Mouse (Mus musculus) hindlimb bud, embryonic 11.5 days (tissue): Measurements from ENCODE around the gene Ltbp2.

Experiments used
- DNase-seq: peaks from one replicate; pipeline ENCODE4 v3.0.0-alpha.2; 2012; ENCODE audit warnings: low read depth, low spot score; ENCODE audit errors: extremely low spot score

The Ltbp2 gene

DNA sequence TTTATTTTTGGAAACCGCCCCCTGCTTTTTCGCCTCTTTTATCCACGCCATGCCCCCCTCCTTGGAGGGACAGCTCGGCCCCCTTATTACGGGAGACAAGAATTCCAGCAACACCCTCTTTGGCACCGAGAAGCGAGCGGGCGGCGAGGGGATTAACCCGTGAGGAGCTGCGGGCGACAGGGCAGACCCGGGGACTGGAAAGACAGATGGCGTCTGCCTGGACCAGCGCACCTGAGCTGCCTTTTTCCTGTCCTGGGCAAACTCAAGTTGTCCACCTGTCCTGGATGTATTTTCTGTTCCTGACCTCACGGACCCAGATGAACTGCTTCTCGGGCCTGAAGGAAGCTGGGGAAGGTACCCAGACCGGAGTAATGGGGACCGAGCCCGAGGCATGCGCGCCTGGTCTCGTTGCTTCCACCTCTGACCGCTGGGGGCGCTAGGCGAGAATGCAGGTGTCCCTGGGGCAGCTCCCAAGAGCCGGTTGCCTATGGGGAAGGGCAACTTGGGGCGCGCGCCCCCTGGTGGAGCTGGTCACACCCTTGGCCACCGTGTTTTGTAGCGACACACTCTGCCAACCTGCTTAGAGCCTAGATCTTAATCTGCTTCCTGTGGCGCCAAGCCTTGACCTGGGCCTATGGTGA is at the start of gene Ltbp2:
Ltbp2 (minus strand) TSS at position 52 of the 641 bp plus-strand sequence.
- DNase-seq: no peak

- no peak for DNase-seq
Measured at GRCm38 (mm10) chr12:84924324-84924723, 48.0 kb upstream of the Ltbp2 start.

GRCm38 (mm10) chr12:84921881-84922419 is 45.6 kb upstream of the Ltbp2 start:
- DNase-seq: no peak

- no peak for DNase-seq
Measured at GRCm38 (mm10) chr12:84918809-84919208, 42.5 kb upstream of the Ltbp2 start.

GRCm38 (mm10) chr12:84917799-84918198 is 41.5 kb upstream of the Ltbp2 start:
- no peak for DNase-seq

- no peak for DNase-seq
Measured at GRCm38 (mm10) chr12:84914959-84915358, 38.6 kb upstream of the Ltbp2 start.

DNA sequence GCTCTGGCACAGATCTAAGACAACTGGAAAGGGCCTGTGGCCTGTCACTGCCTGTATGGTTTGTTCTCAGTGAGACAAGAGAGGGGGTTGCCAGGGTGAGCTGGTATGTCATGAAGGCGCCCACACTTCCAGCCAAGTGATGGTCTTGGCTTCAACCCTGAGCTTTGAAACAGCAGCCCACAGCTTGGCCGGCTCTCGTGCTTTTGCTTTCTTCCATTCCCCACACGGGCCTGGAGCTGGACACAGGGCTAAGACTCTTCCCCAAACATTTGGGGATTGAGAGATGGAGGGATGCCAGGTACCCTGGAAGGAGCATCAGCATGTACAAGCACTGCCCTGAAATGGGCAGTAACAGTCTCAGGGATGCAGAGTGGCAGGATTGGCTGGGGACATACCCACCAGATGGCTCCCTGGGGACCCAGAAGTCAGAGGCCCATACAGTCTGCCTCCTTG is 36.3 kb upstream of the Ltbp2 start:
- no peak for DNase-seq

DNA sequence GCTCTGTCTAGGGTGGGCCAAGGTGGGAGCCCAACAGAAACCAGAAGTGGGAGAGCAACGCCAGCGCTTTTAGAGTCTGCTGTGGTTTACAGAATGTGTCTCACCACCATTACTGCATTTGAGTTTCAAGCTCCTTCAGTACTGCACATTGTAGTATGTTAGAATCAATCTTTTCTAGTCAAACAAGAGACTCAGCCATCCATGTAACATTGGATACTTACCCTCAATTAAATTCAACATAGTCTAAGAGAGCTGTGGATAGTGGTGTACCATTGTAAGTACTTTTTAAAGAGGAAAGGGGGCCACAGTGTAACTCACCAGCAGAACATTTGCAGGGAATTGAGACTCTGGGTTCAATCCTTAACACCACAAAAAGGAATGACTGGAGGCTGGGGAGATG is 35.3 kb upstream of the Ltbp2 start:
- DNase-seq: no peak

DNA sequence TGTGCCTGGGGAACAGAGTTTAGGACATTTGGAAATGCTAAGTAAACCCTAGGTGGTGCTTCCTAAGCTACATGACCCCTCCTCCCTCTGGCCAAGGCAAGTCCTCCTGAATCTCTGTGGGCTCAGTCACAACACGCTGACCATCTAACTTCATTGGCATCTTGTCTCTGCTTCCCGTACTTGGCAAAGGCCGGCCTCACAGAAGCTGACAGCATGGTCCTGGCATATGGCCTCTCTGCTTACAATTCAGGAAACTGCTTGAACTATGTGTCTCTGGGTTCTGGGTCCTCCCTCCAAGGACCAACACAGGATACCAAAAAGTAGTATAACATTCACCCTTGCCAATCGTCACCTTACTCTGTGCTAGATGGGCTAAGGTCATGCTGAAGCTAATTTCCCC is 33.7 kb upstream of the Ltbp2 start:
- DNase-seq: no peak

DNA sequence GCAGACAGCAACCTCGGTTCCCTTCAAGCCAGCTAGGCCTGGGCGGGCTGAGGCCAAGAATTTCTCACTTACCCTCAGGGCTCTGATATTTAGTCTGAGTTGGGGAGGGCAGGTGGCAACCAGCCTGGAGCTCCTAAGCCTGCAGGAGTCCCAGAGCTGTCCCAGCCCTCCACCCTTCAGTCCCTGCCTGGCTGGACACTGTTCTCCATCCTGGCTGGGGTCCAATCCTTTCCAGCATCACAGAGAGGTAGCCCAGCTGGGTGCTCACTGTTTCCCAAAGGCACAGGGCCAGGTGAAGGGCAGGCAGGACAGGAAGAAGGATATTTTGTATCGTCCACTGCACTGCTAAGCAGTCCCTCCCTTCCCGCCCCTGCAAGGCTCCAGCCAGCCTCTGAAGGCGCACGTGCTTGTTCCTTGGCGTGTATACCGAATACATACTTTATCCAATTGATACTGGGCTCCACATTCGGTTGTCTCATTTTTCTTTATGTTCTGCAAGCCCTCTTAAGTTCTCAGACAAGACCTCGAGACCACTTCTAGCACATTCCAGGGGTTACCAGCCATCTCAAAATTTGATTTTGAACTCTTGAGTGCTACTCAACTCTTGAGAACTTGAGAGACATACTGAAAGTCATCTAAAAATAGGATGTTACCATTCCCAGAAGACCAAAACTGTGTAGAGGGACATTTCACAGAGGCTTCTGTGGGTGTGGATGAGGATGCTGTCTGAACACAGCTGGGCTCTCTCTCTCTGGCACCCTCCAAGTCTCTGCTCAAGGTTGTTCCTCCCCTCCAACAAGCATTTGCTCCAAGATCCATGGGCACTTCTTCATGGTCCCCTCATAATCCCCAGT is 31.5 kb upstream of the Ltbp2 start:
- no peak for DNase-seq

GRCm38 (mm10) chr12:84907024-84907626 is 30.8 kb upstream of the Ltbp2 start:
- DNase-seq: no peak

DNA sequence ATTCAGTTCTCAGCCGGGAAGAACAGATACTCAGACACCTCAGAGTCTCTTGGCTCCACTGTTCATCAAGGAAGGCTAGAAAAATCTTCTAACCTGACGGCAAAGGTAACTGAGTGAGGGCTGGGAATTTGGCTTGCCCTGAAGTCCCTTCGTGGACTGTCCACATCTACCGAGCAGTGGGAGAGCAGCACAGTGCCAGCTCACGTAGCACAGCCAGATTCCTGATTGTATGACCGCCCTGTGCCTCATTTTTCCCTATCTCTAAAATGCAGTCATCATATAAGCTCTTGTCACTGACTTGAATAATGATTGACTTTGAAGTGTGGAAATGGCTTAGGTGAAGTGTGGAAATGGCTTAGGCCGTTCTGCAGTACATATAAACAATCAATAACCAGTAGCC is 28.1 kb upstream of the Ltbp2 start:
- DNase-seq: no peak

DNA sequence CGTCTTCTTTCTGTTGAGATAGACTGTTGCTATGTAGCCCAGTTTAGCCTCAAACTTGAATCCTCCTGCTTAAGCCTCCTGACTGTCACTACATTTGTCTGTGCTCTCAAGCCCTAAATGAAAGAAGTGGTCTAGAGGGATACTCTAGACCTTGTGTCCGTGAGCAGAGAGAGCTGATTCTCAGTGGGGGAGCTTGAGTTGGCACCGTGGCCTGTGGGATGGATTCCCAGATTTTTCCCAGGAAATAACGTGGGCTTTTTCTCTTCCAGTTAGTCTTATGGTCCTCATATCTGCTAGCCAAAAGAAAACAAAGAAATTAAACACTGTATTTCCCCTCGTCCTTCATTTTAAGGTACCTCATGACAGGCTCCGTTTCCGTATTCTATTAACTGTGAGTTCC is 24.0 kb upstream of the Ltbp2 start:
- DNase-seq: no peak

GRCm38 (mm10) chr12:84897322-84897721 is 21.0 kb upstream of the Ltbp2 start:
- DNase-seq: no peak

DNA sequence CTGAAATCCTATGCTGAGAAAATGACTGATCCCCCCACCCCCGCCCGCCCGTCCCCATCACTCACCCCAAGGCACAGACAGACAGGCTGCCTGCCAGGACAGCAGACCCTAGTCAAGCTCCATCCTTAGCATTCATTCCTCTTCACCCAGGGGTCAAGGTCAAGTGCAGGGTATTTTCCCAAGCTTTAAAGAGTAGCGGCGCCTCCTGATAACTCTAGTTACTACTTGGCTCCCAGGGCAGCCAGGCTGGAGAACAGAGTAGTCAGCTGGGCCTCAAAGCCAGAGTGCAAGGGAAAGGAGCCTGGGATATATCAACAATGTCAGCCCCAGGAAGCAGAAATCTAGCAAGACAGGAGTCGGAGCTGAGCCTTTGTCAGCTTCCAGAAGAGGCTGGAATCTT is 19.9 kb upstream of the Ltbp2 start:
- DNase-seq: no peak

- no peak for DNase-seq
Measured at GRCm38 (mm10) chr12:84893648-84894628, 17.6 kb upstream of the Ltbp2 start.

DNA sequence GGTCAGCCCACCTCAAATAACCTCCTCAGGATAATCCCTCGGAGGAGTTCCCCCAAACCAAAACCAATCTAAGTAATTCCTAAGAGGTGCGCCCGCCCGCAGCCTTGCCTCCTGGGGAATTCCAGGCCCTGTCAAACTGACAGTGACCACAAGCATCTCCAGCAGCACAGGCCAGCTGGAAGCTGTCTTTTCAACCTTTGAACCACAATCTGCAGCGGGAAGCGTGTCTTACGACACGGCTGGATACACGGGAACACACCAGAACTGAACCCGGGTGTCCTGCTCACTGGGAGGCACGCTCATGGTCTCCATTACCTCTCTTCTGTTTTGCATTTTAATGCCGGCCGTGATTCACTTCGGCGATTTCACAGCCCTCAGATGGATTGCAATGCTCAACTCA is 14.0 kb upstream of the Ltbp2 start:
- no peak for DNase-seq

DNA sequence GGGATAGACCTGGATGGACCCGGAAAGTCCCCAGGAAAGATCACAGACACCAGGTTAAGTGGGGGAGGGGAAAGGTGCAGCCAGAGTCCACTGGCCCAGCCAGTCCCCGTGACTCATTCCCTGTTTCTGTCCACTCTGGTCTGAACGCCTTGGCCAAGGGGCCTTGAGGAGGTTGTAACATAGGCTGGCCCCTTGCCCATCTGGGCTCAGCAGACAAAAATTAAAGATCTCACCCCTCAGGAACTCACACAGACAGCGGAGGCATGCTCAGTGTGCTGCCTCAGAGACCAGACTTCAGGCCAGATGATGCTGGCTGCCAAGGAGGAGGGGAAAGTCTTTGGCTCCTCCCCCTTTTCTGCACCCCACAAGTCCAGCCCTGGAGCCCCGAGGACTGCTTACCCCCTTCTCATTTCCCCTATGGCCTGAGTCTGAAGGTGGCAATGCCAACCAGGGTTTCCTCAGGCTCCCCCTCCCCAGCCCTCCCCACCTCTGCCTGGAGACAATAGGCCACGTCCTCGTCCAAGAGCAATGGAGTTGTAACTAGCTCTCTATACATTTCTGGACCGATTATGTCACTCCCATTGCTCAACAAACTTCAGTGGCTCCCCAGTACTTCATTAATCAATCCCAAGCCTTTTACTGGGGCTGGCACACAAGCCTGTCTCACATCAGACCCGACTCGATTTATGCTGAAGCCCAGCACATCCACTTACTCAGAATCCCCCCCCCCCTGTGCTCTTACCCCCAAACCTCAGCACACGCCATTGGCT is 9.0 kb upstream of the Ltbp2 start:
- DNase-seq: no peak

DNA sequence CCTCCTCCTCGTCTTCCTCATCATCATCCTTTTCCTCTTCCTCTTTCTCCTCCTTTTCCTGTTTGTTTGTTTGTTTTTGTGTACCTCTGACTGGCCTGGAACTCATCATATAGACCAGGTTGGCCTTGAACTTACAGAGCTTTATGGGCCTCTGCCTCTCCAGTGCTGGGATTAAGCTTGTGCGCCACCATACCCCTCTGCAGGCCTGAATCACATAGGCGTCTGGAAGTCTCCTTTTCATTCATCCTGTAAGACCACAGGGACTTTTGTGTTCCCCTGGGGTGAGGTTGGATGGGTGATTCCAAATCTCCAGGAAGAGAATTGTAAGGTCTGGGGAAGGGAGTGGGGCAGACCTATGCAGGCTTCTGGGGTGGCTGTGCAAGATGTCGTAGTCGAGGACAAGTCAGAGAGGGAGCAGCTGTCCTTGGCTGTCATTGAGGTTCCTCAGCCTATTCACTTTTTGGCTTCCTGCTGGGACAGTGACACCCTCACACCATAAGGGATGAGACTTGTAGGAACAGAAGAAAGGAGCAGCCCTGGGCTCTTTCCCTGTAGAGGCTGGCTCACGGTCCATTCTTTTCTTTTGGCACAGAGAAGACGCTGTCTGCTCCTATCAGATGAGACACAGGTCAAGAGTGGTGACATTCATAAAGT is 8.2 kb upstream of the Ltbp2 start:
- no peak for DNase-seq
